Mouse (Mus musculus) right cerebral cortex, adult 18-20 months (tissue): Measurements from ENCODE around the gene Rgs5.

ENCODE experiments used
- DNase-seq: peaks from one replicate; pipeline ENCODE4 v3.0.0; 2022; ENCODE audit warnings: mixed read lengths

Gene Rgs5

DNA sequence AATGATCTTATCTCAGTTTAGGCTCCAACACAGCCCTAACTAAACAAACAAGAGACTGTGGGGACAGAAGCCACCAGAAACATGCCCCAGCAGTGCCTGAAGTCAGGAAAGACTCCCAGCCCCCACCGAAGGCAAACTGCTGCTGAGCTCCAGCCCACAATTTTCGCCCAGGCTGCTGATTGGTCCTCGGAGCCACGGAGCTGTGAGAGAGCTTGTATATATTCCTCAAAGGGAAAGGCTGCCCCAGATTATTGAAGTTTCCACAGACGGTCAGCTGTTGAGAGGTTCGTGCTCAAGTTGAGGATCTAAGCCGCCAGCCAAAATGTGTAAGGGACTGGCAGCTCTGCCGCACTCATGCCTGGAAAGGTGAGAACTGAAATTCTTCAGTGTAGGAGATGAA lies at the start of gene Rgs5:
Rgs5 (plus strand) TSS at position 246 of the 400 bp plus-strand sequence.
- peak; percentile 34 for DNase-seq

GRCm38 (mm10) chr1:169606164-169606563 lies 49.1 kb upstream of the Rgs5 start:
- no peak for DNase-seq

- DNase-seq, result no peak
These were observed 25.6 kb upstream of the Rgs5 start for GRCm38 (mm10) chr1:169629738-169630137.

- no peak for DNase-seq
These were observed 18.0 kb upstream of the Rgs5 start for GRCm38 (mm10) chr1:169637251-169637750.

- DNase-seq, result no peak
These were observed 10.2 kb upstream of the Rgs5 start for GRCm38 (mm10) chr1:169644884-169645653.

DNA sequence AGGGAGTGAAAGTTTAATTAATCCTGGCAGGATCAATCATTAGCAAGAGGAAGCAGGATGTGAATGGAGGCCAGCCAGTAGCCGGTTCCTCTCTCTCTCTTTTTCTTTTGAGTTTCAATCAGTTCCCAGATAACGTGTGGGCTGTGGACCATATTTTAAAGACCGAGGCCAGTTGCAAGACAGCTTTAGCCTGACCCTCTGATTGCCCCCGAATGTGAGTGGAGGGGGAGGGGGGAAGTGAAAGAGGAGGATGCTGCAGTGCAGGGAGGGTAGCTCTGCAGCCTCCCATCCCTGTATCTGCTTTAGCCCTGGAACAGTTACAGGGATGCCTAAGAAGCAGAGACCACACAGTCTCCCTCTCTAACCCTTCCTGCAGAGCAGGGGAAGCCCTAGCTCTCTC lies 4.2 kb downstream of the Rgs5 start:
- no peak for DNase-seq

DNA sequence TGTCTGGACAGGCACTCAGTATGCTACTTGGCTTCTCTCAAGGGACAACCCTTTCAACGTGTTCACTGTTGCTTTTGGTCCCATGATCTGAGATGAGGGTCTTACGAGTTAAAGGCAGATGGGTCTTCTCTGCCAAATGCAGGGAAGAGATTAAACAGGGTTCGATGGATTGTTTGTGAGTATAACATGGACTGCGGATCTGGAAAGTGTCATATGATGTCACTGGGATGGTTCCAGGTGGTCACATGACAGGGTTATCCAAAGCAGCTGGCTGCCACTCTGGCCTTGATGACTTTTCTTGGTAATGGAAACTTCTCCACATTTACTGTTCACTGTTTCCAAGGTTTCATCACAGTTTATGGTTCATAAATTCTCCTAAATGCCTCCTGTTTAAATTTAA lies 12.0 kb downstream of the Rgs5 start:
- DNase-seq, result no peak

GRCm38 (mm10) chr1:169670705-169671104 lies 15.4 kb downstream of the Rgs5 start:
- DNase-seq, result peak; percentile 27

DNA sequence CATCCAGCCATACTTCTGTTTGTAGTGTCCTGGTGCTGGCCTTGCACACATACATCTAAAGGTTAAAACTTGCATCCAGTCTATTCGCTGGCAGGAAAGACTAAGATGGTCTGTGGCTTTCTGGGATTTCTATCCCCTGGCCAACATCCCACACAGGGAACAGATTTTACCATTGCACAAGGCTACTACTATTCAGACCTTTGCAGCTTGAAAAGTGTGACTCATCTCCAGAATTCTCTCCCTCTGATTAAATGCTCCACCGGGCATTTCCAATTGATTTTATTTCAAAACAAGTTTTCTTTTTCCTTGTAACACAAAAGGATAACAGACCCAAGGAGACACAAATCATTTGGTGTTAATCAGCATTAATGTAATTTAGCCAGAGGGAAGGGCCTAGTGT lies 16.5 kb downstream of the Rgs5 start:
- no peak for DNase-seq

GRCm38 (mm10) chr1:169672272-169672671 lies 17.0 kb downstream of the Rgs5 start:
- no peak for DNase-seq

DNA sequence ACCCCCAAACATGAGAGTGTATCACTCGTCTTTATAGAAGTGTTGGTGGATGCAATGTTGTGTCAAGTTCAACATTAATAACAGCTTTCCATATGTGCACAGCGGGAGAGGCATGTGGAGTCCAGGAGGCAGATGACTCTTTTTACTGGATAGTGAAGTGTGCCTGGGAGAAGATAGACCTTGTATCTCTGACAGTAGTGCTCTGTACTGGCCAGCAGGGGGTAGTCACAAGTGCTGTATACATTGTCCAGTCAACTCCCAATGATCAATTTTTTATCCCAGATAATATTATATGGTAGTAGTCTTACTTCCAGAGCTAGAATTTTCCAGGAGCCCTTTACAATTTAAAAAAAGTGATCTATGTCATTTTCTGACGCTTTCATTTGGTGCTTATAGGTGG lies 18.8 kb downstream of the Rgs5 start:
- peak; percentile 10 for DNase-seq

DNA sequence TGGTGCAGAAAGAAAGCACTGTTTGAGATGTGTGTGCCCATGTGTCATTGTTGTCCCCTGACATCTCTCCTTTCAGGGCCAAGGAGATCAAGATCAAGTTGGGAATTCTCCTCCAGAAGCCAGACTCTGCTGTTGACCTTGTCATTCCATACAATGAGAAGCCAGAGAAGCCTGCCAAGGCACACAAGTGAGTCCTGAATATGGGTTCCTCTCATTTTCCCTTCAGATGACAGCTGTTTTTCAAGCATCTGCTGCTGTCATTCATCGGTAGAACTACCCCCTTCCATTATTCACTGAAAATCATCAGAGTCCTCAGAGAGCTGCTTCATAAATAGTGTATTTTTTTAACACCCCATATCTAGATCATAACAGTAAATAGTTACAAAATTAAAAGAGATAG lies 21.4 kb downstream of the Rgs5 start:
- DNase-seq, result no peak

- no peak for DNase-seq
These were observed 25.3 kb downstream of the Rgs5 start for GRCm38 (mm10) chr1:169680455-169681208.

DNA sequence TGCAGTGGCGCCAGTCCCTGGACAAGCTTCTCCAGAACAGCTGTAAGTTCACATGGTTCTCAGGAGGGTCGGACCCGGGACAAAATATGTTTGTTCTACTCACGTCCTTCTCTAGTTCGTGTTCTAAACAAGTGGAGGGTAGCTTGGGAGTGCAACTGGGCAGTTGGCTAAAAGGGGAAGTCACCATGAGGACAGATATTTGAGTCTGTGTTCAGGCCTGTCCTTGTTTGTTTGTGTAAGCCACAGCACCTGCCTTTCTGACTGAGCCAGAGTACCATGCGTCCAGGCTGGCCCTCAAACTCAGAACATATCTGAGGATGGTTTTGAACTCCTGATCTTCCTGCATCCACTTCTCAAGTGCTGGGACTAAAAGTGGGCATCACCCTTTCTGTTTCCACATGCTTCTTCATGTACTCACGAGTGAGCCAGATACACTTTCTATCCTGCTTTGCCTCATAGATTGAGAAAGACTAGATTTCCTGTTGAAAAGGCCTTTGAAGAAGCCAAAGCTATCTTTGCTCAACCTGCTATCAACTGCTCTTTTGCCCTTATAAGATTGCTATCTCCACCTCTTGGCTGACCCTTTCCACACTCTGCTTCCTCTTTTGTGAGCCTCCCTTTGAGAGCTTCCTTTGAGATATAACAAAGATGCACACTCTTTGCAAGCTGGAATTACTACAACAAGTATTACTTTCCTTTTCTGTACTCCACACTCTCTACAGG lies 27.6 kb downstream of the Rgs5 start:
- DNase-seq, result no peak

GRCm38 (mm10) chr1:169685257-169685656 lies 30.0 kb downstream of the Rgs5 start:
- DNase-seq, result no peak

GRCm38 (mm10) chr1:169693040-169693439 lies 37.7 kb downstream of the Rgs5 start:
- DNase-seq, result no peak

GRCm38 (mm10) chr1:169693537-169693936 lies 38.2 kb downstream of the Rgs5 start:
- no peak for DNase-seq

DNA sequence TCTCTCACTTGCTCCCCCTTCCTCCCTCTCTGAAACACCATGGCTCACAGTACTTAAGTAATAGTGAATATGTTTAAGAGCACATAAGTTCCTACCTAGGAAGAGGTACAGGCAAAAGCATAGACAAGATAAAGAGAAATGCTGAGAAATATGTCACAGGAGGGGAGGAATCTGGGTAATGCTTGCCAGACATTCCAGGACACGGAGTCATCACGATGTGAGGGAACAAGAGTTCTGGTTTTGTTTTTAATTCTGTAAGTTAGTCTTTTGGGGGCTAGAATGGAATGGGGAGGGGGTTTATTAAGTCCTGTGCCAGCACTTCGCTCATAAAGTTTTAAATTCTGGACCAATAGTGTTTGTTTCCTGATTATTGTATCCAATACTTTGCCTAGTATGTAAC lies 40.1 kb downstream of the Rgs5 start:
- DNase-seq, result no peak

GRCm38 (mm10) chr1:169697236-169697635 lies 41.9 kb downstream of the Rgs5 start:
- DNase-seq, result no peak

GRCm38 (mm10) chr1:169699184-169699583 lies 43.9 kb downstream of the Rgs5 start:
- DNase-seq, result no peak

GRCm38 (mm10) chr1:169704395-169705087 lies 49.2 kb downstream of the Rgs5 start:
- no peak for DNase-seq

DNA sequence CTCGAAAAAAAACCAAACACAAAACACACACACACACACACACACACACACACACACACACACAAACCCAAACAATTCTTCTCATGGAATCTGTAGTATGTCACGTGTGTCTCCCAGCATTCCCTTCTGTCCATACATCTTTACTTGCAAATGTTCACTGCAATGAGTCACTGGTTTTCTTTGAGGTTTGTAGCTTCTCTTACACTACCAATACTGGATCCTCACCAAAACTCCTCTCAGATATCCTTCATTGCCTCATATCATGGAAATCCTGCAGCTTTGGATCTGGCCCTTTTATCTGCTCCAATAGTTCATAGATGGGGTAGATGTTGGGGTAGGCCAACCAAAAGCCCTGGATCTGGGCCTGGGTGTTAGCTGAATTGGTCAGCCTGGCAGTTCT lies 66.5 kb downstream of the Rgs5 start:
- DNase-seq, result no peak

- DNase-seq, result no peak
These were observed 71.0 kb downstream of the Rgs5 start for GRCm38 (mm10) chr1:169726319-169726718.
